Mouse (Mus musculus) layer of hippocampus, adult 9-11 months (tissue): ENCODE results near the gene Grb7.

Experiments
- DNase-seq: peaks from one replicate; pipeline ENCODE4 v3.0.0; 2022

The Grb7 gene

GRCm38 (mm10) chr11:98473916-98474479 is 27.8 kb downstream of the Grb7 start:
- DNase-seq: no peak

GRCm38 (mm10) chr11:98474967-98475366 is 28.8 kb downstream of the Grb7 start:
- no peak for DNase-seq

- DNase-seq: no peak
These were observed 29.6 kb downstream of the Grb7 start for GRCm38 (mm10) chr11:98475630-98476433.

GRCm38 (mm10) chr11:98476434-98476807 is 30.2 kb downstream of the Grb7 start:
- DNase-seq: no peak

- no peak for DNase-seq
These were observed 31.0 kb downstream of the Grb7 start for GRCm38 (mm10) chr11:98477011-98477701.

- no peak for DNase-seq
These were observed 33.1 kb downstream of the Grb7 start for GRCm38 (mm10) chr11:98479026-98479939.

GRCm38 (mm10) chr11:98479940-98480497 is 33.8 kb downstream of the Grb7 start:
- DNase-seq: no peak

- no peak for DNase-seq
These were observed 35.0 kb downstream of the Grb7 start for GRCm38 (mm10) chr11:98481231-98481630.

- no peak for DNase-seq
These were observed 35.9 kb downstream of the Grb7 start for GRCm38 (mm10) chr11:98482067-98482466.

- no peak for DNase-seq
These were observed 39.6 kb downstream of the Grb7 start for GRCm38 (mm10) chr11:98485749-98486148.

GRCm38 (mm10) chr11:98487526-98488040 is 41.4 kb downstream of the Grb7 start:
- no peak for DNase-seq

GRCm38 (mm10) chr11:98488540-98489234 is 42.5 kb downstream of the Grb7 start:
- no peak for DNase-seq

GRCm38 (mm10) chr11:98491571-98491970 is 45.4 kb downstream of the Grb7 start:
- no peak for DNase-seq

- DNase-seq: no peak
These were observed 46.8 kb downstream of the Grb7 start for GRCm38 (mm10) chr11:98492959-98493358.

- DNase-seq: no peak
These were observed 47.2 kb downstream of the Grb7 start for GRCm38 (mm10) chr11:98493394-98493793.

GRCm38 (mm10) chr11:98495176-98495719 is 49.1 kb downstream of the Grb7 start:
- no peak for DNase-seq

- DNase-seq: no peak
These were observed 51.4 kb downstream of the Grb7 start for GRCm38 (mm10) chr11:98497388-98498288.

- DNase-seq: no peak
These were observed 58.7 kb downstream of the Grb7 start for GRCm38 (mm10) chr11:98504926-98505325.
